Mouse (Mus musculus) small intestine, adult 2 months (tissue): ENCODE results near the gene Ror1.

Experiments used
- CTCF ChIP-seq: fragments of 200-500 bp; IDR thresholded peaks from 2 replicates; pipeline ENCODE4 v1.5.1; 2012; ENCODE audit warnings: low read depth, mild to moderate bottlenecking, control low read depth, inconsistent platforms, low read length, moderate library complexity, mixed read lengths; ENCODE audit not compliant: insufficient replicate concordance, insufficient read length; ENCODE audit errors: extremely low read depth
- POLR2A ChIP-seq: fragments of 200-500 bp; IDR thresholded peaks from 2 replicates; pipeline ENCODE4 v1.6.1; 2012; ENCODE audit warnings: low read depth, mild to moderate bottlenecking, control low read depth, inconsistent platforms, low read length, moderate library complexity

DNA sequence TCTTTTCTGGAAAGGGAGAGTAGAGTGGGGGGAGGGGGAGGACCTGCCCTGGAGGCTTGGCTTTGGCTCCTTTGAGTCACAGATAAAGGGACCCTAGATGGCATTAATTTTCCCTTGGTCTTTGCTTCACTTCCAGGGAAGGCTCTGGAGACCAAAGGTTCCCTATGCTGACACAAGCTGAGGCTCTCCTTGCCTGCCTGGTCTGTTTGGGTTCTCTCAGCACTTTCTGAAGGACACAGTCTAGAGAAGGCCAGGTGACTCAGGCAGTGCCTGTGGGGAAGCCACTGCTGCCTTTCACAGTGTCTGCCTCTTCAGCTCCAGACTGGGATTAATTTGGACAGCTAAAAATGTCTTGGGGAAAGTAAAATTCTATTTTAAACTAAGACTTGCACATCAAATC lies 28.5 kb downstream of the Ror1 start:
- TF ChIP-seq POLR2A (no peak), CTCF (no peak)
